Mouse (Mus musculus) gastrocnemius, postnatal 36 days (tissue): ENCODE data around the gene Zfp879. TPM values are rescaled to one million over a fixed set of nuclear protein-coding genes. Genes with fewer than 3 reads are reported as not detected.

Experiments used
- DNase-seq, 2 experiments: peaks; one replicate each; pipeline ENCODE4 v3.0.0; 2022
- intact Hi-C: fragments of 180-260 bp; cut with DNase I; formaldehyde crosslinking; loops from one replicate; pipeline ENCODE4 v1.15.1; 2025
- long read RNA-seq, 2 experiments: library from polyadenylated mRNA; stranded (forward); transcript quantifications; one replicate each; pipeline ENCODE4 v2.0.0; 2021
- total RNA-seq, 2 experiments: library from RNA; stranded (reverse); gene quantifications; 2 replicates each; pipeline ENCODE4 v1.2.3; 2021

Zfp879 gene
- total RNA-seq, result 1 to 10 TPM; 1.4 TPM
- long read RNA-seq, experiment 1, partial matches to known transcripts, result 1 of 1 reads
- long read RNA-seq, experiment 1, other reads (novel, unspliced or antisense), result 0 of 1 reads
- long read RNA-seq, experiment 2, partial matches to known transcripts, result 0 of 1 reads
- long read RNA-seq, experiment 2, other reads (novel, unspliced or antisense), result 1 of 1 reads

DNA sequence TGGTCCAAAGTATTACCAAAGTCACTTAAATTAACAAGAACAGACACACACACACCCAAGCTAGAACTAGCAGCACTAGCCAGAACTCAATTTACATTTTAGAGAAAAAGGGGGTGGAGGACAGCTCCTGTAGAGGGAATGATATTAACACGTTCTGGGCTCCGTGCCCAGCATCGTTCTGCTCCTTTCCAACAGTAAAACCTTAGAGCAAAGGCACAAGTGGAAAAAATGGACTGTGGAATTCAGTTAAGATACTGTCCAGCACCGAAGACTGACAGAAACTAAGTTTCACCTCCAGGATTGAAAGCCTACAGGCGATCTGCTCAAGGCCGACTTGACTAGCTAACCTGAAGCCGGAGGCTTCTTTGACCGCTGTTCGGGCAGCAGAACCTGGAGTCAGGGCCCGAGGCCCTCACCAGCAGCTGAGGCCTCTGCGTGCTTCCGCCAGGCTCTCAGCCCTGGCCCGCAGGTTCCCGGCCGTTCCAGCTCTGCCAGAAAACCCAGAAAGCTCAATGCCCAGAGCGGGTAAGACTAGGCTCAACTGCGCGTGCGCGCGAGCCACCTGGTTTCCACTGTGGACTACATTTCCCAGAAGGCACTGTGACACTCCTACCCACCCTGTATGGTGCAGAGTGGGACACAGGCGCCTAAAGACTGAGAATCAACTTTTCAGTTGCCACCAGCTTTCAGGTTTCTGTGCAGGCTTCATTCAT is at the start of gene Zfp879:
Gene Zfp879 (minus strand): TSS at position 530 of the 713 bp plus-strand sequence.
- intact Hi-C loops, result no loop called here
- DNase-seq, result peak; percentile 82 to 85

DNA sequence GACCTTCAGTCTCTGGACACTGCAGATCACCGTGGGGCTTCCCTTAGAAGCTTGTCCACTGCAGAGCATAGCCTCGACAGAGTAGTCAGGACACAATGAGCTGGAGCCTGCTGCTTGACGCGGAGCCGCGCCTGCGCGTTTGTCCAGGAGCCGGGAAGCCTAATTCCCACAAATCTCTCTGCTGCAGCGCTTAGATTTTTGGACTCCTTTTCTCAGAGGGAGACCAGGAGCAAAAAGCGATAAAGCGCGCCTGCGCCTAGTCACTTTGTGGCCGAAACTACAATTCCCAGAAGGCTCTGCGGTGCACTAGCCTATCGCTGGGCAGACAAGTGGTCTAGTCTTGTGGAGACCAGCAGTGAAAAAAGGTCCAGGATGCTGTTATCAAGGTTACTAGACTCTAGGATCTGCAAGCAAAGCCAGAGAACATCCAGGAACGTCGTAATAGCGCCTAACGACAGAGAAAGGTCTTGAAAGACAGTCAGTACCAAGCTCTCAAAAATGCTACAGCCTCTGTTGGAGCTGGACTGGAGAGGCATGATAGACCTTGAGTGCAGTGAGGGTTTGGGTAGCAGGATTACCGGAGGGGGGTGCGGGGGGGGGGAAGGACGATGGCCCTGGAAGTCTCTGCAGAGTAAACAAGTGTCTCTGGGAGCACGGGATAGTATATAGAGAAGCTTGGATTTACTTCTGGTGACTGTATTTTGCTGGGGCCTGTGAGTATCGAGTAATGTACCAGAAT is 46.2 kb upstream of the Zfp879 start, which contains the start of gene Zfp454:
Gene Zfp454 (minus strand): TSS at position 262 of the 739 bp plus-strand sequence.
- intact Hi-C loops, result no loop called here
- DNase-seq, result peak; percentile 76 to 78

- DNase-seq, result no peak
- intact Hi-C loops, result no loop called here
These were observed 45.6 kb upstream of the Zfp879 start for GRCm38 (mm10) chr11:50886933-50887293.

DNA sequence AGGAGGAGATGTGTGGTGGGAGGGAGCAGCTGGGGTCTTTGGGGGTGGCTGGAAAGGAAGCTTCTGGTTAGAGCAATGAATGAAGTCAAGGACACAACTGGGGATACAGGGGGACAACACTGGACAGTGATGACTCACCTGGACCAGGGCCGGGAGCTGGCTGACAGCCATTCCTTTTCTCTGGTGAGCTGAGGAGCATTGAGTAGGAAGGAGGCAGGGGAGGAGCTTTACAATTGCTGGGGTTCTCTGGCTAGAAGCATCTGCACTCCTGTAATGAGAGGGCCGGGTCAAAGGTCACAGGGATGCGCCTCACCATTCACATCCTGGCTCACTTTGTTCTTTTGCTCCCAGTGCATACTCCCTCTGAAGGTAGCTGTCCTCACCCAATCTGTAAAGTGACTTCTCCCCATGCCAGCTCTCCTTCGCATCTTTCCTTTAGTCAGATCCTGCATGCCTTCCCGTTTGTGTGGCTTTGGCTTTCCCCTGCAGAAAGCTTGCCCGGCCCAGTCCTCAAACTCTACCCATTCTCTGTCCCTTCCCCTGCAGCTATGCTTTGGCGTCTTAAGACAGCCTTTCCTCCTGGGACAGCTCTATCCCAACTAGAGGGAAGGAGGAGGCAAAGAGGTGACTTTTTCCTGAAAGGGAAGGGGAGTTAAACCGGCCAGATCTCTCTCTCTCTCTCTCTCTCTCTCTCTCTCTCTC is 45.0 kb upstream of the Zfp879 start:
- DNase-seq, result no peak

DNA sequence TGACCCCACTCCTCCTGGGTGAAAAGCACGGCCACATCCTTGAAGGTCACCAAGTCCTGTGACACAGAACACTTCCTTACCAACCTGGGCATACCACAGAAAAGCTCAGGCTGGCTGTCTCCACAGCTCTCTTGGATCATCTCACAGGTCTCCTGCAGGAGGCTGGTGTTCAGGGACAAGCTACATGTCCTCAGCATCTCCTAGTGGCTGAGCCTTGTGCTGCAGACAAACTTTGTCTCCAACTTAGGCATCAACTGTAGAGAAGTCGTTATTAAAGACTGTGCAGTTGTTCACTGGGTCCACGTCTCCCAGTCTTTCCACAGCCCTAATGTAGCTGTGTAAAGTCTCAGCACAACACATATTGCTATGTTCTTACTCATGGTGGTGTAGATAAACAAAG is 42.4 kb upstream of the Zfp879 start:
- intact Hi-C loops, result loop anchor here (5.0 kb wide), 1 partner anchor 36 kb away; no protein-coding TSS in a partner anchor
- DNase-seq, result no peak

More for the DNA sequence above, 45.0 kb upstream of the Zfp879 start:
- intact Hi-C loops, result no loop called here

DNA sequence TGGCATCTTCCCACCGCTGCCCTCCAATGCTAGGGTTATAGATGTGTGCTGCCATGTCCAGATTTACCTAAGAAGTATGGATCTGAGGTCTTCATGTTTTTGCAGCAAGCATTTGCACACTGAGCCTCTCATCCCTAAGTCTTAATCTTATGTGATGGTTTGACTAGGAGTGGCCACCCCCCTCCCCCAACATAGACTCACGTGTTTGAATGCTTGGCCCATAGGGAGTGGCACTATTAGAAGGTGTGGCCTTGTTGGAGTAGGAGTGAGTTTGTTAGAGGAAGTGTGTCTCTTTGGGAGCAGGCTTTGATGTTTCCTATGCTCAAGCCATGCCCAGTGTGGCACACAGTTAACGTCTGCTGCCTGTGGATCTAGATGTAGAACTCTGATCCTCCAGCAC is 37.3 kb upstream of the Zfp879 start:
- intact Hi-C loops, result no loop called here
- DNase-seq, result no peak

- DNase-seq, result no peak
- intact Hi-C loops, result no loop called here
These were observed 9.7 kb upstream of the Zfp879 start for GRCm38 (mm10) chr11:50850989-50851601.

DNA sequence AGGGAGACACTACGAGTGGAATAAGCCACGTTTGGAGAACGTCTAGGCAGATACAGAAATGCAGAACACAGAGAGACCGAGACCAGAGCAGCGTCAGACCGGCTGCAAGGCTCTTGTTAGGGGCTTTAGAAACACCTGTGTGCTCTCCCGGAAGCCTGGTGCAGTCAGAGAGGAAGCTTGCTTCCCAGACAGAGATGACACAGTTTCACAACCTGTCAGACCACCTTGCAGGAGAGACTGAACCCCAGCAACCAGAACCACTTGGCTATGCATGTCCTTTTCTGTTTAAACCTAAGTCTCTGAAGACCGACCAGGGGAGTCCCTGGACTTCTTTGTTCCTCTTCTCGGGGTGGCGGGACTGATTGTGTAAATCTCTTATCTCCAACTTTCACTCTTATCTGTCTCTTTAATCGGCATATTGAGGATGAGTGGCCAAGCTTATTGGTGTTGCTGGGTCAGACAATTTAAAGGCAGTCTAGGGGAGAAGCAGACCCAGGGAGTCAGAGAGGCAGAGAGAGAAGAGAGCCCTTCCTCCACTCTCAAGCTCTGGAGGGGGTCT is 8.9 kb upstream of the Zfp879 start, which contains the start of gene Grm6:
Gene Grm6 (plus strand): TSS at position 509 of the 559 bp plus-strand sequence.
- intact Hi-C loops, result no loop called here
- no peak for DNase-seq

- no peak for DNase-seq
- intact Hi-C loops, result loop anchor here (5.0 kb wide), 1 partner anchor 33 kb away; no protein-coding TSS in a partner anchor
These were observed 8.0 kb upstream of the Zfp879 start for GRCm38 (mm10) chr11:50849310-50849709.

GRCm38 (mm10) chr11:50848520-50849137 is 7.3 kb upstream of the Zfp879 start:
- intact Hi-C loops, result loop anchor here (5.0 kb wide), 1 partner anchor 34 kb away; no protein-coding TSS in a partner anchor
- no peak for DNase-seq

- DNase-seq, result no peak
- intact Hi-C loops, result loop anchor here (5.0 kb wide), 1 partner anchor 35 kb away; no protein-coding TSS in a partner anchor
These were observed 5.7 kb upstream of the Zfp879 start for GRCm38 (mm10) chr11:50847047-50847446.

- intact Hi-C loops, result loop anchor here (5.0 kb wide), 1 partner anchor 36 kb away; no protein-coding TSS in a partner anchor
- DNase-seq, result no peak
These were observed 4.6 kb upstream of the Zfp879 start for GRCm38 (mm10) chr11:50845951-50846350.

DNA sequence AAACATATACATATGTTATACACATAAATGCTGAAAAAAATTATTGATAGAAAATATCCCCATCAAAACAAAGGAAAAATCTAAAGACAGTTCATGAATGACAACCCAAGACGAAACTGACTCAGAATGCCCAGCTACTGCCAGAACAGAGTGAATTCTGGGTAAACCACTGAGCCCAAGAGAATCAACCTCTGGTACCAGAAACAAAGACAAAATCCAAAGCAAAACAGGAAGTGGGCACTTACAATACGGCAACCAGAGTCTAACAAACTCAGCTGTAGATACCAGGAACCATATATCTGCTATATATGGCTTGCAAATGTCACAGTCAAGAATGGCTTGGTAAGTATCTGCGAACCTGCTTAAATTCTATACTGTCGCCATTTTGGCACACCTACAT is 5.6 kb downstream of the Zfp879 start:
- intact Hi-C loops, result loop anchor here (5.0 kb wide), 1 partner anchor 92 kb away; no protein-coding TSS in a partner anchor
- no peak for DNase-seq

- intact Hi-C loops, result loop anchor here (5.0 kb wide), 1 partner anchor 105 kb away; the partner anchor contains the start of gene Zfp354b
These were observed 14.1 kb downstream of the Zfp879 start, which contains the start of gene Zfp354c for GRCm38 (mm10) chr11:50827010-50827953. Zfp354c (minus strand) TSS chr11:50827724.

GRCm38 (mm10) chr11:50826214-50826613 is 15.1 kb downstream of the Zfp879 start:
- no peak for DNase-seq
- intact Hi-C loops, result loop anchor here (5.0 kb wide), 1 partner anchor 106 kb away; the partner anchor contains the start of gene Zfp354b

More at GRCm38 (mm10) chr11:50827010-50827953, 14.1 kb downstream of the Zfp879 start, which contains the start of gene Zfp354c:
- peak; percentile 78 to 84 for DNase-seq

GRCm38 (mm10) chr11:50814233-50814632 is 27.1 kb downstream of the Zfp879 start:
- intact Hi-C loops, result no loop called here

DNA sequence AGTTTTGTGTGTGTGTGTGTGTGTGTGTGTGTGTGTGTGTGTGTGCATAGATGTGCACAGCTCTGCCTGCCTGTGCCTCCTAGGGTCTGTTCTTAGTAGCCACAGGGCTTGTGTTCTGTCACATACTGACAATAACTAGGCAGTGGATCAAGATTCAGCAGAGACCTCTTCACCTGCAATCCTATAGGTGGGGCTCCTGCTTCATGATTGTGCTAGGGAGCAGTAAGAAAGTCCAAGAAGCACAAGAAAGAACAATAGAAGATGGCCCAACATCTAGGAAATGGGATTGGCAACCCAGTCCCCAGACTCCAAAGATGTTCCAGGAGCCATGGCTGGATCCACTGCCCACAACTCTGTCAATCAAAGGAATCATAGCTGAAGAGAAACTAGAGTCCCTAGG is 42.5 kb downstream of the Zfp879 start:
- no peak for DNase-seq
- intact Hi-C loops, result no loop called here

More at GRCm38 (mm10) chr11:50814233-50814632, 27.1 kb downstream of the Zfp879 start:
- no peak for DNase-seq

GRCm38 (mm10) chr11:50797674-50798073 is 43.7 kb downstream of the Zfp879 start:
- intact Hi-C loops, result no loop called here
- DNase-seq, result no peak
